ENCODE assay signal across 7 mouse cellular contexts in the genomic region with DNA sequence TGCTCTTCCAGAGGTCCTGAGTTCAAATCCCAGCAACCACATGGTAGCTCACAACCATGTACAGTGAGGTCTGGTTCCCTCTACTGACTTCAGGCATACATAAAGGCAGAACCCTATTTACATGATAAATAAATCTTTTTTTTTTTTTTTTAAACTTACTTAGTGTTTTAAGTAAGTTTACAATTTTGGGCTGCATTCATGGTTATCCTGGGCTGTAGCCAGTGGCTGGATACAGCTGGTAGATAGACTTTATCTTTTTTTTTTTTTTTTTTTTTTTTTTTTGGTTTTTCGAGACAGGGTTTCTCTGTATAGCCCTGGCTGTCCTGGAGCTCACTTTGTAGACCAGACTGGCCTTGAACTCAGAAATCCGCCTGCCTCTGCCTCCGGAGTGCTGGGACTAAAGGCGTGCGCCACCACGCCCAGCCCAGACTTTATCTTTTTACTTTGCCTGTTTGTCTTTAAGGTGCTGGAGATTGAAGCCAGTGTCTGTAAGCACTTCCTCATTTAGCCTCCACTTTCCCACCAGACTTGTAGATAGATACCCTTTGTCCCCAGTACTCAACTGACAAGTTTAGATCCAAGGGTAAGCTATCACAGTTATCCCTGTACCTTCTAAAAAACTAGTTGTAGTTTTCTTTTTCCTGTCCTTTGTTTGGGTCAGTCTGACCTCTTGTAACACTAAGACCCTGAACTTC. TPM values are rescaled to one million over a fixed set of nuclear protein-coding genes. Genes with fewer than 3 reads are reported as not detected.
DNase-seq lines count a peak whose midpoint lies in the region; ATAC-seq and TF ChIP-seq lines count a peak whose summit lies in the region.
"Not testable (repeated sequence)": the region's sequence is repeated elsewhere in the genome, so short reads cannot be mapped to it uniquely, and the experiment has no call there.

No protein-coding gene starts in this region.

- TF ChIP-seq CTCF in CH12.LX (conservative IDR thresholded peaks at IDR 0.05 in 1 of 2, IDR thresholded peaks at IDR 0.05 in 1 of 2; ENCODE audit: low read depth in 2 of 2, low read length in 2 of 2) = not testable (repeated sequence)

- dilution Hi-C loops in CH12.LX (cut with MboI; ENCODE audit: extremely low pct_ligation_motif_present, extremely low pct_unique_long_range_greater_than_20kb, low sequenced_read_pairs) = not testable (repeated sequence)

- peaks cover 8 to 48% of the 10 kb centered on the region in 2 experiments for H3K4me1 ChIP-seq in CH12.LX (ENCODE audit: control insufficient read depth in 1 of 2, insufficient read depth in 2 of 2)
- peaks cover 16% of the 10 kb centered on the region for H3K4me1 ChIP-seq in intestine, embryonic 15.5 days (replicated peaks)
- H3K4me1 ChIP-seq in liver, embryonic 12.5 days = peaks cover 58% of the 10 kb centered on the region
- peaks cover 23% of the 10 kb centered on the region for H3K4me1 ChIP-seq in liver, embryonic 16.5 days (ENCODE audit: control insufficient read depth, low read depth, low read length)

- H3K9me3 ChIP-seq in CH12.LX (replicated peaks; ENCODE audit: low read length); intestine, embryonic 15.5 days; liver, embryonic 12.5 days (replicated peaks); liver, embryonic 16.5 days (replicated peaks; ENCODE audit: control insufficient read depth, low read length): not testable (repeated sequence)

- not testable (repeated sequence) for H3K4me3 ChIP-seq in CH12.LX (replicated peaks in 1 of 3; ENCODE audit: low read depth in 2 of 3, low read length in 2 of 3, poor library complexity in 1 of 3); intestine, embryonic 15.5 days (replicated peaks); liver, embryonic 12.5 days; liver, embryonic 16.5 days (ENCODE audit: low read depth, low read length)

- peaks cover 2 to 26% of the 10 kb centered on the region in 2 experiments for H3K36me3 ChIP-seq in CH12.LX (replicated peaks in 1 of 2; ENCODE audit: control insufficient read depth in 1 of 2, insufficient read depth in 1 of 2, low read length in 1 of 2)
- H3K36me3 ChIP-seq in intestine, embryonic 15.5 days; liver, embryonic 16.5 days (ENCODE audit: control insufficient read depth, insufficient read depth): not testable (repeated sequence)
- peaks cover 12% of the 10 kb centered on the region; the same call in 1 of the 2 replicates for H3K36me3 ChIP-seq in liver, embryonic 12.5 days

- TF ChIP-seq POLR2A in CH12.LX (IDR thresholded peaks at IDR 0.05; ENCODE audit: low read depth, low read length) = not testable (repeated sequence)

- peak; percentile 86 for ATAC-seq in granulocyte monocyte progenitor cell, adult 5-6 weeks (replicated peaks; ENCODE audit: poor library complexity, severe bottlenecking)
- ATAC-seq in intestine, embryonic 15.5 days = peak; percentile 58
- ATAC-seq in liver, embryonic 12.5 days = peak; percentile 69
- ATAC-seq in liver, embryonic 16.5 days (ENCODE audit: low read depth) = peak; percentile 43
- ATAC-seq in megakaryocyte progenitor cell, adult 5-6 weeks (replicated peaks; ENCODE audit: poor library complexity) = peak; percentile 92

- not testable (repeated sequence) for TF ChIP-seq EP300 in CH12.LX (IDR thresholded peaks at IDR 0.05; ENCODE audit: low read length)

- DNase-seq in CH12.LX (ENCODE audit: extremely low read depth) (peak; percentile 45), ZHBTc4 (ENCODE audit: low read depth, low spot score) (peak; percentile 23)

- H3K27ac ChIP-seq in CH12.LX (ENCODE audit: insufficient read depth, low read depth); intestine, embryonic 15.5 days; liver, embryonic 12.5 days; liver, embryonic 16.5 days (ENCODE audit: low read length): not testable (repeated sequence)

- peaks cover 79% of the 10 kb centered on the region for H3K79me2 ChIP-seq in CH12.LX (replicated peaks; ENCODE audit: control insufficient read depth, extremely low read depth, insufficient read depth, poor library complexity, severe bottlenecking)

- H3K27me3 ChIP-seq in CH12.LX (replicated peaks); intestine, embryonic 15.5 days (replicated peaks); liver, embryonic 12.5 days (replicated peaks); liver, embryonic 16.5 days (ENCODE audit: control insufficient read depth, insufficient read depth, low read depth, low read length): not testable (repeated sequence)

- in situ Hi-C loops in CH12.LX (cut with MboI; ENCODE audit: low pct_ligation_motif_present, low pct_unique_long_range_greater_than_20kb, low sequenced_read_pairs) = not testable (repeated sequence)

- not testable (repeated sequence) for H3K4me2 ChIP-seq in CH12.LX (ENCODE audit: insufficient read depth, low read depth, poor library complexity, severe bottlenecking); intestine, embryonic 15.5 days (replicated peaks); liver, embryonic 12.5 days; liver, embryonic 16.5 days (ENCODE audit: low read depth, low read length)

- 79% methylated on average over 6 of the region's 6 CpGs for WGBS in intestine, embryonic 15.5 days
- WGBS in liver, embryonic 12.5 days (ENCODE audit: insufficient replicate concordance) = 37% methylated on average over 6 of the region's 6 CpGs
- 29% methylated on average over 5 of the region's 6 CpGs for WGBS in liver, embryonic 16.5 days (ENCODE audit: insufficient replicate concordance)

- not testable (repeated sequence) for TF ChIP-seq RAD21 in CH12.LX (IDR thresholded peaks at IDR 0.05; ENCODE audit: low read depth, low read length)

- H3K9ac ChIP-seq in CH12.LX (ENCODE audit: insufficient read depth, low read depth); intestine, embryonic 15.5 days; liver, embryonic 12.5 days; liver, embryonic 16.5 days (ENCODE audit: low read depth, low read length): not testable (repeated sequence)

TF ChIP-seq in CH12.LX, 34 proteins besides CTCF, POLR2A, EP300 and RAD21:
- 0 out of 2 replicates have a peak, but pooled peaks have one; percentile 11 for TF ChIP-seq ELF1 (IDR thresholded peaks at IDR 0.05; ENCODE audit: low read depth, low read length)
- peak; percentile 40; the same call in 1 of the 2 replicates for TF ChIP-seq ZNF384 (IDR thresholded peaks at IDR 0.05; ENCODE audit: low read depth, low read length)

RNA-seq across cellular contexts. Expression of a gene that starts 19.7 kb away (rescaled TPM):
- total RNA-seq in CH12.LX (2012; rRNA removed) (97.5 and 113 TPM in 2 replicates), CH12.LX (2014; rRNA removed) (167 and 186 TPM in 2 replicates)
- polyA plus RNA-seq in CH12.LX (2012; ENCODE audit: insufficient read length, low read depth) = 113 TPM in 2 replicates
- total RNA-seq in granulocyte monocyte progenitor cell, adult 5-6 weeks (2014; fragmentation: Nextera tagmentation) = 111 and 149 TPM in 2 replicates
- total RNA-seq in granulocyte monocyte progenitor cell, adult 5-6 weeks (2017) = 152 and 186 TPM in 2 replicates
- polyA plus RNA-seq in intestine, embryonic 15.5 days (2015; fragmentation: Nextera tagmentation; extraction: Ambion mirVana) = 36.9 and 41.3 TPM in 2 replicates
- polyA plus RNA-seq in liver, embryonic 12.5 days (2016; fragmentation: Nextera tagmentation; extraction: Ambion mirVana) = 29.8 and 30.7 TPM in 2 replicates
- 10.1 and 11.8 TPM in 2 replicates for polyA plus RNA-seq in liver, embryonic 16.5 days (2015; fragmentation: Nextera tagmentation; extraction: Ambion mirVana)
- 164 and 192 TPM in 2 replicates for total RNA-seq in megakaryocyte progenitor cell, adult 5-6 weeks (2015)
- total RNA-seq in megakaryocyte progenitor cell, adult 5-6 weeks (2017) = 114 and 150 TPM in 2 replicates
